Mouse (Mus musculus): ENCODE results near the gene Pla2g16. TPM values are rescaled to one million over a fixed set of nuclear protein-coding genes. Genes with fewer than 3 reads are reported as not detected.
A peak's percentile ranks its signal among the peaks of the same experiment; 100 is the strongest.

Gene Pla2g16
- polyA plus RNA-seq, 1 experiment from 2014 or later = 26.4 TPM

DNA sequence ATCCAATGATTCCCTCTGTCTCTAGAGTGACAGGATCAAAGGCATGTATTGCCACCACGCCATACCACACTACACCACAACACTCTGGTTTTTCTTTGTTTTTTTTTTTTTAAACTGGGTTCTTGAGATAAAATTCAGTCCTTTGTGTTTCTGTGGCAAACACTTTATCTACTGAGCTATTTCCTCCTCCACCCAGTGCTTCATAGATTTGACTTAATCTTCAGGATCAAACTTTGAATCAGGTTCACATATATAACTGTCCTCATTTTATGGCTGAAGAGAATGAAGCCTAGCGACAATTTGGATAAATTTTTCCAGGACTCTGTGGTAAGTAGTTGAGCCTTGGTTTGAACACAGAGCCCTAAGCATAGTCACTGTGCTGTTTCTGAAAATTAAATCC, 6.4 kb downstream of the Pla2g16 start:
- Histone ChIP-seq H3K9me3 (replicated peaks) (no peaks in the 10 kb centered on the region), H3K36me3 (replicated peaks) (peaks cover 6% of the 10 kb centered on the region; the same call in 1 of the 2 replicates), H3K27me3 (no peaks in the 10 kb centered on the region), H3K9ac (no peak overlapping the region), H3K4me1 (replicated peaks) (peaks cover 8% of the 10 kb centered on the region; the same call in 1 of the 2 replicates), H3K4me3 (replicated peaks) (no peak overlapping the region), H3K4me2 (no peak overlapping the region), H3K27ac (replicated peaks) (no peak overlapping the region)
- 41% methylated on average over 2 of the region's 2 CpGs for WGBS (ENCODE audit: insufficient replicate concordance)
- no peak for ATAC-seq (ENCODE audit: insufficient read depth)

DNA sequence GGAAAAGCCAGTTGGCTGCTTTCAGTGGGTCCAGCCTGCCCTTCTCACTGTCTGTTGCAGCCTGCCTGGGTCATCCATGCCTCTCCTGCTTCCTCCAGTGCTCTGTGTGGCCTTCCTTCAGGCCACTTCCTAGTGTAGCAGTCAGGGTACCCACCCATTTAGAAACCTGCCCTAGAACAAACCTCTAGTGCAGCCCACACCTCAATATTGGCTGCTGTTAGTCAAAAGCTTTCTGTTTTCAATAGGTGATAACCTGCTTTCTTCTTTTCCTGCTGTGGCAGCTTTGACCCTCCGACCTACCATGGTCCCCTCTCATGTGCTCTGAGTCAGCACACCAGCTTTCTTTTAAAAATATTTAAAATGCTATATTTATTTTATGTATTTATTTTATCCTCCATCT, 7.2 kb downstream of the Pla2g16 start:
- Histone ChIP-seq H3K9ac (no peak overlapping the region), H3K4me2 (no peak overlapping the region), H3K9me3 (replicated peaks) (no peaks in the 10 kb centered on the region), H3K27me3 (no peaks in the 10 kb centered on the region), H3K4me3 (replicated peaks) (no peak overlapping the region), H3K36me3 (replicated peaks) (peaks cover 4% of the 10 kb centered on the region; the same call in 1 of the 2 replicates), H3K4me1 (replicated peaks) (0 out of 2 replicates have a peak, but pooled peaks cover 4% of the 10 kb centered on the region), H3K27ac (replicated peaks) (no peak overlapping the region)
- no peak for ATAC-seq (ENCODE audit: insufficient read depth)
- WGBS (ENCODE audit: insufficient replicate concordance) = 82% methylated on average over 1 of the region's 1 CpGs

DNA sequence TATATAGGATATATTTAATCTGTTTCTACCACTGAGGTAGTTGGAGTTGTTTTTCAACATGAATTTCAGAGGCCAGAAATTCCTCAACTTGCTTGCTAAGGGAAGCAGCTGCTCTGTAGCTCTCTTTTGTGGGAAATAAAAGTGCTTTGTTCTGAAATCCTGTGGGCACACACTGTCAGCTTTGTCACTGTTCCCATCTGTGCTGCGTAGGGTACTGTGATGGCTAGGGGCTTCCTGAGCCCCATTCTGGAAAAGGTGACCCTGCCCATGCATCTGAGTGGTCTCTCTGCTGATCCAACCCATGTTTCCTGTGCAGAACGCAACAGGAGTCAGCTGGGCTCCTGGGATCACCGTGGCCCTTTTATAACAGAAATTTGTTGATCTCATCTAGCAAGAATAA, 9.6 kb downstream of the Pla2g16 start:
- H3K27ac ChIP-seq (replicated peaks) = no peak overlapping the region
- 0 out of 2 replicates have a peak, but pooled peaks cover 4% of the 10 kb centered on the region for H3K4me1 ChIP-seq (replicated peaks)
- no peak for ATAC-seq (ENCODE audit: insufficient read depth)
- no peak overlapping the region for H3K9ac ChIP-seq
- H3K4me3 ChIP-seq (replicated peaks) = no peak overlapping the region
- 72% methylated on average over 3 of the region's 3 CpGs for WGBS (ENCODE audit: insufficient replicate concordance)
- H3K27me3 ChIP-seq = no peaks in the 10 kb centered on the region
- no peaks in the 10 kb centered on the region for H3K36me3 ChIP-seq (replicated peaks)
- no peak overlapping the region for H3K4me2 ChIP-seq
- no peaks in the 10 kb centered on the region for H3K9me3 ChIP-seq (replicated peaks)

DNA sequence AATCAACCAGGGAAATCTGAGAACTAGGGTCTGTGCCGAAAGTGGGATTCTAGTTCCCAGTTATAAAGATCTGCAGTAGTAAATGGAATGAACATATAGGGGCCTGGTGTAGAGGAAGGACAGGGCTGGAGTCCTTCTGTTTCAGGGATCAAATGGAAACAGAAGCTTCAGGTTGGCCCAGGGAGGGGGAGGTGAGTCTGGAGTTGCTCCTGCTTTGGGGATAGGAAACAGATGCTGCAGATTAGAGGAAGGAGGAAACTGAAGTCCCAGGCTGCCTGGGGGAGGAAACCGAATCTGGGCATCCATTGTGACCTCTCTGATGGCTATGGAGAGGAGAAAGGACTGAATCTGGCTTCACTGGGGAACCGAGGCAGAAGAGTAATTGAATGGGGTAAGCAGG, 11.1 kb downstream of the Pla2g16 start:
- H3K9me3 ChIP-seq (replicated peaks) = no peaks in the 10 kb centered on the region
- H3K4me2 ChIP-seq = no peak overlapping the region
- H3K4me3 ChIP-seq (replicated peaks) = no peak overlapping the region
- WGBS (ENCODE audit: insufficient replicate concordance) = 18% methylated on average over 3 of the region's 3 CpGs
- H3K27ac ChIP-seq (replicated peaks) = no peak overlapping the region
- ATAC-seq (ENCODE audit: insufficient read depth) = no peak
- H3K4me1 ChIP-seq (replicated peaks) = 0 out of 2 replicates have a peak, but pooled peaks cover 2% of the 10 kb centered on the region
- H3K9ac ChIP-seq = no peak overlapping the region
- no peaks in the 10 kb centered on the region for H3K27me3 ChIP-seq
- H3K36me3 ChIP-seq (replicated peaks) = no peaks in the 10 kb centered on the region

DNA sequence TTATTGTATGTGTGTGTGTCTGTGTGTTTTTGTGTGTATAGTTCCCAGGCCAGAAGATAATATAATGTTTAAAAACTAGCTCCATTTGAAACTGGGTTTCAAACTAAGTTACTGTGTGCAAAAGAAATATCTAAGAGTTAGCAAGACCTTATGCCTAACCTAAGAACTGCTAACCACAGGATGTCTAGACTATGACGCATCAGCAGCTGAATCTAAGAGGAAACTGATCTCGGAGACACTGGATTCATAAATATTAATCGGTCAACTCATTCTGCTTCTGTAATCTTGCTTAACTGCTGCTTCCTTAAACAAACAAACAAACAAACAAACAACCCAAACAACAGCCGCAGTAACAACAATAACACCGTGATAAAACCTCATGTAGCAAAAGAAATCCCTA, 12.4 kb downstream of the Pla2g16 start:
- Histone ChIP-seq H3K27me3 (no peaks in the 10 kb centered on the region), H3K4me1 (replicated peaks) (no peaks in the 10 kb centered on the region), H3K36me3 (replicated peaks) (no peaks in the 10 kb centered on the region), H3K27ac (replicated peaks) (no peak overlapping the region), H3K4me3 (replicated peaks) (no peak overlapping the region), H3K4me2 (no peak overlapping the region), H3K9me3 (replicated peaks) (no peaks in the 10 kb centered on the region), H3K9ac (no peak overlapping the region)
- no peak for ATAC-seq (ENCODE audit: insufficient read depth)
- WGBS (ENCODE audit: insufficient replicate concordance) = 42% methylated on average over 5 of the region's 5 CpGs

DNA sequence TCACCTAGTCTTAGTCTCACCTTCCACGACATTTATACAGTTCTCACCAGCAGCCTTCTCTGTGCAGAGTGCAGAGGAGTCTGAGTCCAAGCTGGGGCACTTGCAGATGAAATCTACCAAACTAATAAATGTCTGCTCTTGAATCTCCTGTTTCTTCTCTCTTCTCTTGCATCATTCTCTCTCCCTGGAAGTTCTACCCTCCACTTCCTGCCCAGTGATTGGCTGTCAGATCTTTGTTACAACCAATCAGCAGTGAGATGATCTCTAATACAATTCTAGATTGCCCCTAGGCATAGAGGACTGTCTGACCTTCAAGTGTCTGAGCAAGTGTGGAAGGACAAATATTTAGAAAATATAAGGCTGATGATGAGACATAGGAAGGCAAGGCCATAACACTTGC, 18.9 kb downstream of the Pla2g16 start:
- H3K36me3 ChIP-seq (replicated peaks) = peaks cover 23% of the 10 kb centered on the region
- no peak overlapping the region for H3K4me3 ChIP-seq (replicated peaks)
- no peaks in the 10 kb centered on the region for H3K9me3 ChIP-seq (replicated peaks)
- ATAC-seq (ENCODE audit: insufficient read depth) = no peak
- H3K27ac ChIP-seq (replicated peaks) = no peak overlapping the region
- no peak overlapping the region for H3K9ac ChIP-seq
- 85% methylated on average over 1 of the region's 1 CpGs for WGBS (ENCODE audit: insufficient replicate concordance)
- H3K27me3 ChIP-seq = no peaks in the 10 kb centered on the region
- peaks cover 2% of the 10 kb centered on the region; the same call in 1 of the 2 replicates for H3K4me1 ChIP-seq (replicated peaks)
- H3K4me2 ChIP-seq = no peak overlapping the region

DNA sequence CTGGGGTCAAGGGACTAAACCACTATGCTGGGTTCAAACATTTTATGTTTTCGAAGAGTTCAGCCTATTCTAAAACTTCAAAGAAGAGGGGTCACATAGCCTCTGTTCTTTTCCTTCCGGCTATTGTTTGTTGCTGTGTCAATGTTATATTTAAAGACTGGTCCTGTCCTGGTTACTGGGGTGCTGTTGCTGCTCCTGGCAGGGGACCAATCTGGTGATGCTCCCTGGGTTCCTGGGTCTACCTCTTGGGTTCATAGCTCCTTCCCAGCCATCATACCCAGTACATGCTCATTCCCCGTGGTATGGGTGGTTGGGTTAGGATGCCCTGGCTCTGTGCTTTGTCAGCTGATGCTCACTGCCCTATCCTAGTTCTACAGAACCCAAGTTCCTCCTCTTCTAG, 20.5 kb downstream of the Pla2g16 start:
- Histone ChIP-seq H3K36me3 (replicated peaks) (peaks cover 26% of the 10 kb centered on the region), H3K27me3 (no peaks in the 10 kb centered on the region)
- no peak for ATAC-seq (ENCODE audit: insufficient read depth)

DNA sequence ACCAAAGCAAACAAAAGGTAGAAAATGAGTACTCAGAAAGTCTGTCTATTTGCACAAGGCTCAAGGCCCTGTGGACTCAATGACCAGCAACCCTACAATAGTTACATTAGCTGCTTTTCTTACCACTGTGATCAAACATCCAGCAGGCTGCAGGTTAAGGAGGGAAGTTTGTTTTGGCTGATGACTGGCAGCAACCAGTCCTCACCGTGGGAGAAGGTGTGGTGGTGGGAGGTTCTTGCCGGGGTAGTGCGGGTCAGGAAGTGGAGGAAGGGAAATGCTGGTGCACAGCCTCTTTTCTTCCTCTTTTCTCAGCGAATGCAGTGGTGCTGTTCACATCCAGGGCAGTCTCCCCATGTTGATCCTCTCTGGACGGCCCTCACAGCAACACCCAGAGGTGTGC, 23.8 kb downstream of the Pla2g16 start:
- WGBS (ENCODE audit: insufficient replicate concordance) = 18% methylated on average over 5 of the region's 5 CpGs
- Histone ChIP-seq H3K9me3 (replicated peaks) (no peaks in the 10 kb centered on the region), H3K27me3 (no peaks in the 10 kb centered on the region), H3K4me2 (no peak overlapping the region; the same call in 1 of the 2 replicates), H3K4me3 (replicated peaks) (no peak overlapping the region), H3K9ac (no peak overlapping the region), H3K36me3 (replicated peaks) (peaks cover 28% of the 10 kb centered on the region), H3K27ac (replicated peaks) (no peak overlapping the region; the same call in 1 of the 2 replicates), H3K4me1 (replicated peaks) (peaks cover 8% of the 10 kb centered on the region; the same call in 1 of the 2 replicates)
- peak; percentile 43 for ATAC-seq (ENCODE audit: insufficient read depth)

More for the DNA sequence above, 20.5 kb downstream of the Pla2g16 start:
- Histone ChIP-seq H3K27ac (replicated peaks) (no peak overlapping the region), H3K4me1 (replicated peaks) (peaks cover 8% of the 10 kb centered on the region; the same call in 1 of the 2 replicates), H3K4me2 (no peak overlapping the region), H3K4me3 (replicated peaks) (no peak overlapping the region), H3K9ac (no peak overlapping the region), H3K9me3 (replicated peaks) (no peaks in the 10 kb centered on the region)
- 62% methylated on average over 3 of the region's 3 CpGs for WGBS (ENCODE audit: insufficient replicate concordance)

DNA sequence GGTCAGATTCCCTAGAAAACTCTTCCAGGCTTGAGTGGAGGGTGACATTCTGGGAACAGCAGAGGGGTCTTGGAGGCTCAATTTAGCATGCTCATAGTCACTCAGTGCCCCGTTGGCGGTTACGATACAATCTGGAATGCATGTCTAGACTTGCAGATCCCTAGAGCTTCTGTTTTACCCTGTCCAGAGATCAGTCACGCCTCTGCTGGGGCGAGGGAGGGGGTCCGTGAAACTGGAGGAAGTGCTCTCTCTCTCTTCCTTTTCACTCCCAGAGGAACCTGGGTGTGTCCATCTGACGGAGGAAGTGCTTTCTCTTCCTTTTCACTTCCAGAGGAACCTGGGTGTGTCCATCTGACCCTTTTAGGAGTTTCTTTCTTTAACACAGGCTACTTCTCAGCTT, 25.8 kb downstream of the Pla2g16 start:
- ATAC-seq (ENCODE audit: insufficient read depth) = no peak
- Histone ChIP-seq H3K4me2 (no peak overlapping the region), H3K27me3 (no peaks in the 10 kb centered on the region), H3K4me1 (replicated peaks) (peaks cover 8% of the 10 kb centered on the region; the same call in 1 of the 2 replicates), H3K9me3 (replicated peaks) (0 out of 2 replicates have a peak, but pooled peaks cover 2% of the 10 kb centered on the region), H3K9ac (no peak overlapping the region), H3K36me3 (replicated peaks) (peaks cover 41% of the 10 kb centered on the region), H3K4me3 (replicated peaks) (no peak overlapping the region), H3K27ac (replicated peaks) (no peak overlapping the region)
- 55% methylated on average over 7 of the region's 7 CpGs for WGBS (ENCODE audit: insufficient replicate concordance)

DNA sequence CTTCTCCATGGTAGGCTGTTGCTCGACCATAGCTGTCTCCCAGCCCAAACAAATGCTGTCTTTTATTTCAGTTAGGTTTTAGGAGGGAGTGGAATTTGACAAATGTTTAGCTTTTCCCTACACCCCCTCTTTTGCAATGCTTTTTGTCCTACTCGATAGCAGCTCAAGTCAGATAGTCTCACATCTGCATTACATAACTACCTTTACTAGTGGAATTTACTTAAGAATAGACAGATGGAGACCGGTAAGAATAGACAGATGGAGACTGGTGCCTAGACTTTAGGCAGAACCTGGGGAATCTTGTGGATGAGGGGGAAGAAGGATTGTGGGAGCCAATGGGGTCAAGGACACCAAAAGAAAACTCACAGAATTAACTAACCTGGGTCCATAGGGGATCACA, 26.3 kb downstream of the Pla2g16 start:
- WGBS (ENCODE audit: insufficient replicate concordance) = 60% methylated on average over 3 of the region's 3 CpGs

DNA sequence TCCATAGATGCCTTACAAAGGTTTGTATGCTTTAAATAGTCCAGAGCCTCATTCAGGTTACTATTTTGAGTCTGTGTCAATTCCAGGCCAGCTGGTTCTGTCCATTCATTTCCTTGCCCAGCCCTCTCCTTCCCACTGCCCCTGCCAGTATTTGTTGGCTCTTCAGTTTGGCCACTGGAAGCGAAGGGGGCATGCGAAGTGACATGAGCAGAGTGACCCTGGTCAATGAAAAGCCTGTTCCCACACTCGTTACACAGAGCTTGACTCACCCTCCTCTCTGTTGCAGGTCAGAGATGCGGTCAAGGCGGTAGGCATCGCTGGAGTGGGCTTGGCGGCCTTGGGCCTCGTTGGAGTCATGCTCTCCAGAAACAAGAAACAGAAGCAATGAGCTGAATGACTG, 28.0 kb downstream of the Pla2g16 start:
- H3K4me1 ChIP-seq (replicated peaks) = peaks cover 8% of the 10 kb centered on the region; the same call in 1 of the 2 replicates
- H3K4me3 ChIP-seq (replicated peaks) = no peak overlapping the region
- no peak overlapping the region for H3K4me2 ChIP-seq
- no peak overlapping the region for H3K9ac ChIP-seq
- no peak overlapping the region for H3K27ac ChIP-seq (replicated peaks)
- ATAC-seq (ENCODE audit: insufficient read depth) = no peak
- H3K9me3 ChIP-seq (replicated peaks) = 0 out of 2 replicates have a peak, but pooled peaks cover 3% of the 10 kb centered on the region
- 85% methylated on average over 8 of the region's 8 CpGs for WGBS (ENCODE audit: insufficient replicate concordance)
- H3K36me3 ChIP-seq (replicated peaks) = peaks cover 34% of the 10 kb centered on the region; the same call in 1 of the 2 replicates
- H3K27me3 ChIP-seq = no peaks in the 10 kb centered on the region

More for the DNA sequence above, 26.3 kb downstream of the Pla2g16 start:
- no peak overlapping the region for H3K27ac ChIP-seq (replicated peaks)
- H3K9me3 ChIP-seq (replicated peaks) = 0 out of 2 replicates have a peak, but pooled peaks cover 3% of the 10 kb centered on the region
- peaks cover 8% of the 10 kb centered on the region; the same call in 1 of the 2 replicates for H3K4me1 ChIP-seq (replicated peaks)
- no peaks in the 10 kb centered on the region for H3K27me3 ChIP-seq
- no peak for ATAC-seq (ENCODE audit: insufficient read depth)
- H3K4me3 ChIP-seq (replicated peaks) = no peak overlapping the region
- no peak overlapping the region for H3K4me2 ChIP-seq
- peaks cover 43% of the 10 kb centered on the region for H3K36me3 ChIP-seq (replicated peaks)
- H3K9ac ChIP-seq = no peak overlapping the region

DNA sequence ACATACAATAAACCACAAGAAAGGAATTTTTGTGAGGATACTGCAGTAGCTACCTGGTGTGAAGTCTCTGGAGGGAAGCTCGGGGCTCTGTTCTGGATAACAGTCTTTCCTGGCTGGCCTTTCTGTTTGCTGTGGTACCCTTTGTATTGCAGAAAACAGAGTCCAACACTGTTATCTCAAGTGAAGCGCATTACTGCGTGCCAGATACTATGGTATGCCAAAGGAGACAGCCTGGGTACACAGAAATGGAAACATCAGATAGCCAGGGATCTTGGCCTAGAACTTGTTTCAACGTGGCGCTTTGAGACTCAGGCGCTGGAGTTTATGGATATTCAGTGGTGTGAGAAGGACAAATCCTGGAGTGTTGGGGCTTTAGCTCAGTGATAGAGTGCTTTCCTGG, 28.5 kb downstream of the Pla2g16 start:
- Histone ChIP-seq H3K27me3 (no peaks in the 10 kb centered on the region), H3K36me3 (replicated peaks) (peaks cover 34% of the 10 kb centered on the region; the same call in 1 of the 2 replicates), H3K9me3 (replicated peaks) (0 out of 2 replicates have a peak, but pooled peaks cover 3% of the 10 kb centered on the region), H3K4me2 (no peak overlapping the region), H3K4me3 (replicated peaks) (no peak overlapping the region), H3K27ac (replicated peaks) (no peak overlapping the region), H3K9ac (no peak overlapping the region), H3K4me1 (replicated peaks) (peaks cover 8% of the 10 kb centered on the region; the same call in 1 of the 2 replicates)
- WGBS (ENCODE audit: insufficient replicate concordance) = 82% methylated on average over 6 of the region's 6 CpGs
- no peak for ATAC-seq (ENCODE audit: insufficient read depth)

Data from liver, embryonic 15.5 days (tissue).